Mouse (Mus musculus): ENCODE measurements at regions not wholly inside any gene's neighbourhood (a gene's known extent, or its start where the extent isn't known, plus 50 kb on each side); places are given as distances from the start of the nearest gene placed in this dataset.
A peak's percentile ranks its signal among the peaks of the same experiment; 100 is the strongest.

DNA sequence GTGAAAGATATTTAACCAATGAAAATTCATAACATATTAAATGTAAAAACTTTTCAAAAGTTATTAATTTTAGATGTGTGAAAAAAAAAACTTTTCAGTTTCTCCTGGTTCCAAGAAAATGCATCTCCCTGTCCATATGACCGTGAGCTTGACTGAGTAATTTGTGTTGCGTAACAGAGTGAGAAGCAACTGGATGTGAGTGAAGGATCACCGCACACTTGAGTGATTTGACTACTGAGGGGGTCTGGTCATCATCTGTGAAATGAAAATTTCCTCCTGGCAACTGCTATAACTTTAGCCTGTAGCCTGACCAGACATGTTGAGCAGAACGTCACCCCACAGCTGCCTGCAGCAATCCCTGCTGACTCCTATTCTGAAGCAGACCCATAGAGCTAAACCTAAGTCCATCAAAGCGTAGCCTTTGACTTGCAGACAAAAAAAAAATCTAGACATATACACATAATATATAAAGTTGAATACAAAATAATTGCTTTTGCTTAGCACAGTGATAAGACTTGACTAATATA is 461.2 kb downstream of the Brinp3 start:
- Histone ChIP-seq H3K4me3 (no peak overlapping the region), H3K9ac (no peak overlapping the region), H3K4me2 (no peak overlapping the region), H3K36me3 (ENCODE audit: poor library complexity, severe bottlenecking) (no peaks in the 10 kb centered on the region), H3K9me3 (replicated peaks) (no peaks in the 10 kb centered on the region), H3K27ac (no peak overlapping the region), H3K27me3 (no peaks in the 10 kb centered on the region), H3K4me1 (no peaks in the 10 kb centered on the region)
- 88% methylated on average over 5 of the region's 5 CpGs for WGBS
- ATAC-seq: no peak

GRCm38 (mm10) chr1:146956347-146956746 is 461.8 kb downstream of the Brinp3 start:
- Histone ChIP-seq H3K4me3 (no peak overlapping the region), H3K27me3 (no peaks in the 10 kb centered on the region), H3K4me1 (no peaks in the 10 kb centered on the region), H3K9ac (no peak overlapping the region), H3K9me3 (replicated peaks) (no peaks in the 10 kb centered on the region), H3K4me2 (no peak overlapping the region), H3K27ac (no peak overlapping the region), H3K36me3 (ENCODE audit: poor library complexity, severe bottlenecking) (no peaks in the 10 kb centered on the region)
- no peak for ATAC-seq

GRCm38 (mm10) chr1:146960448-146960847 is 465.9 kb downstream of the Brinp3 start:
- Histone ChIP-seq H3K27me3 (no peaks in the 10 kb centered on the region), H3K9me3 (replicated peaks) (no peaks in the 10 kb centered on the region), H3K27ac (no peak overlapping the region), H3K9ac (no peak overlapping the region), H3K4me2 (no peak overlapping the region), H3K4me3 (no peak overlapping the region), H3K36me3 (ENCODE audit: poor library complexity, severe bottlenecking) (no peaks in the 10 kb centered on the region), H3K4me1 (no peaks in the 10 kb centered on the region)
- WGBS: 83% methylated on average over 3 of the region's 3 CpGs
- no peak for ATAC-seq

DNA sequence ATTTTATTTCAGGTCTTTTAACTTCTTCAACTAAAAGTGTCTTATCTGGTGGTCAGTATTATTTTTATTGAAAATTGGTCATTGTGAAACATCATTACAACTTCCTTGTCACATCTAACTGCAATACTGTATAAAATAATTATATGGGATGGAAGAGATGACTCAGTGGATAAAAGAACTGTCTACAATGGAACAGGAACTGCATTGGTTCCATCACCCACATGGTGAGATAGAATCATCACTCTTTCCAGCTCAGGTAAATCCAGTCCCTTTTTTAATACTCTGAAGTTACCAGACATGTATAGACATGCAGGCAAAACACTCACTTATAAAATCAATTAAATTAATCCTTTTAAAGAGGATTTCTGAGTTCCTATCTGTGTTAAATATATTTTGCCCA is 473.0 kb downstream of the Brinp3 start:
- H3K9ac ChIP-seq: no peak overlapping the region

GRCm38 (mm10) chr1:146967993-146968392 is 473.4 kb downstream of the Brinp3 start:
- no peaks in the 10 kb centered on the region for H3K9me3 ChIP-seq (replicated peaks)
- no peaks in the 10 kb centered on the region for H3K4me1 ChIP-seq
- H3K9ac ChIP-seq: no peak overlapping the region
- no peak for ATAC-seq
- WGBS: 87% methylated on average over 2 of the region's 2 CpGs
- no peak overlapping the region for H3K27ac ChIP-seq
- H3K4me2 ChIP-seq: no peak overlapping the region
- H3K27me3 ChIP-seq: no peaks in the 10 kb centered on the region
- no peak overlapping the region for H3K4me3 ChIP-seq
- H3K36me3 ChIP-seq (ENCODE audit: poor library complexity, severe bottlenecking): no peaks in the 10 kb centered on the region

More for the DNA sequence above, 473.0 kb downstream of the Brinp3 start:
- Histone ChIP-seq H3K27ac (no peak overlapping the region), H3K4me2 (no peak overlapping the region), H3K27me3 (no peaks in the 10 kb centered on the region), H3K4me1 (no peaks in the 10 kb centered on the region), H3K9me3 (replicated peaks) (no peaks in the 10 kb centered on the region), H3K36me3 (ENCODE audit: poor library complexity, severe bottlenecking) (no peaks in the 10 kb centered on the region), H3K4me3 (no peak overlapping the region)
- ATAC-seq: no peak

- 82% methylated on average over 5 of the region's 5 CpGs for WGBS
- H3K36me3 ChIP-seq (ENCODE audit: poor library complexity, severe bottlenecking): no peaks in the 10 kb centered on the region
- H3K9me3 ChIP-seq (replicated peaks): no peaks in the 10 kb centered on the region
- peak; percentile 41; the same call in 1 of the 2 replicates for ATAC-seq
- H3K27ac ChIP-seq: no peak overlapping the region
- H3K4me1 ChIP-seq: no peaks in the 10 kb centered on the region
- no peaks in the 10 kb centered on the region for H3K27me3 ChIP-seq
- H3K4me3 ChIP-seq: no peak overlapping the region
- H3K4me2 ChIP-seq: no peak overlapping the region
- no peak overlapping the region for H3K9ac ChIP-seq
Measured at GRCm38 (mm10) chr1:146983433-146984186, 489.1 kb downstream of the Brinp3 start.

GRCm38 (mm10) chr1:147000018-147000417 is 505.5 kb downstream of the Brinp3 start:
- Histone ChIP-seq H3K9me3 (replicated peaks) (no peaks in the 10 kb centered on the region), H3K9ac (no peak overlapping the region), H3K36me3 (ENCODE audit: poor library complexity, severe bottlenecking) (no peaks in the 10 kb centered on the region), H3K27me3 (no peaks in the 10 kb centered on the region), H3K4me1 (no peaks in the 10 kb centered on the region), H3K27ac (no peak overlapping the region), H3K4me2 (no peak overlapping the region), H3K4me3 (no peak overlapping the region)
- no peak for ATAC-seq
- WGBS: 56% methylated on average over 2 of the region's 2 CpGs

DNA sequence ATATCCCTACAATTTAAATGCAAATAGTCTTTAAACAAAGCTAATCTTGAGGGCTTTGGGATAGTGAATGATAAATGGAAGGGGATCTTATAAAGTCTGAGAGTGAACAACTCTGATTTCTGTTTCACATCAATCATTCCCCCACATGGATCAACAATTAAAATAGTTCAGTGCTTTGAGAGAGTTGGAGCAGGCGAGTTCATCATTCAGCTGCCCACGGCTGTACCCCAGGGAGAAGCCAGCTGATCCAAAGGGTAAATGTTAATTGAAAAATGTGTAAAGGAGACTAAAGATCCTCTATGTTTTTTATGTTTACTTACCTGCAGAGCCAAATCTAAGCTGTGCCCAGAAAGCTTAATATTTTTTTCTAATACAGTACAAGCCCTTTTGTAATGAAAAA is 553.2 kb downstream of the Brinp3 start:
- ATAC-seq: no peak
- Histone ChIP-seq H3K4me1 (no peaks in the 10 kb centered on the region), H3K36me3 (ENCODE audit: poor library complexity, severe bottlenecking) (no peaks in the 10 kb centered on the region), H3K27me3 (no peaks in the 10 kb centered on the region), H3K9me3 (replicated peaks) (no peaks in the 10 kb centered on the region), H3K4me2 (no peak overlapping the region), H3K4me3 (no peak overlapping the region), H3K27ac (no peak overlapping the region), H3K9ac (no peak overlapping the region)
- 33% methylated on average over 2 of the region's 2 CpGs for WGBS

DNA sequence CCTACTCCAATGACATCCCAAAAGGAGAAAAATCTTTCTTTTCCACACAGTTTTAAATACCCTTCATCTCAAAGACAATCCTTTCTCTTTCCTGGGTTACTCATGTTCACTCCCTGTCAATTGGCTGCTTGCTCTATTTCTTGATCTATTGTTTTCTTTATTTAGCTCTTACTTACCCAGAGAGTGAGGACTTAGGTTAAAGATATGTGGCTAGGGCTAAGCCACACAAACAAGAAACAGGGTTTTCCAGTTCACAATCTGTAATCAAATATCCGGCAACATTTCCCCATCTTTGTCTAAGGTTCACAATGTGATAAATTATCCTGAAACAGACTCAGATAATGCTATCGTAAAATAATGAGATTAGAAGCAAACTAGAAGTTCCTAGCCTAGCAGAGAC is 563.9 kb downstream of the Brinp3 start:
- no peak for ATAC-seq
- H3K27me3 ChIP-seq: no peaks in the 10 kb centered on the region
- no peaks in the 10 kb centered on the region for H3K4me1 ChIP-seq
- no peak overlapping the region for H3K9ac ChIP-seq
- no peaks in the 10 kb centered on the region for H3K9me3 ChIP-seq (replicated peaks)
- 60% methylated on average over 2 of the region's 2 CpGs for WGBS
- no peak overlapping the region for H3K4me3 ChIP-seq
- no peak overlapping the region for H3K27ac ChIP-seq
- H3K4me2 ChIP-seq: no peak overlapping the region
- no peaks in the 10 kb centered on the region for H3K36me3 ChIP-seq (ENCODE audit: poor library complexity, severe bottlenecking)

- Histone ChIP-seq H3K4me2 (no peak overlapping the region), H3K27ac (no peak overlapping the region), H3K27me3 (no peaks in the 10 kb centered on the region), H3K9me3 (replicated peaks) (no peaks in the 10 kb centered on the region), H3K9ac (no peak overlapping the region), H3K4me3 (no peak overlapping the region), H3K36me3 (ENCODE audit: poor library complexity, severe bottlenecking) (no peaks in the 10 kb centered on the region), H3K4me1 (no peaks in the 10 kb centered on the region)
- ATAC-seq: 0 out of 2 replicates have a peak, but pooled peaks have one; percentile 16
- 88% methylated on average over 11 of the region's 11 CpGs for WGBS
Measured at GRCm38 (mm10) chr1:147074166-147074565, 579.6 kb downstream of the Brinp3 start.

DNA sequence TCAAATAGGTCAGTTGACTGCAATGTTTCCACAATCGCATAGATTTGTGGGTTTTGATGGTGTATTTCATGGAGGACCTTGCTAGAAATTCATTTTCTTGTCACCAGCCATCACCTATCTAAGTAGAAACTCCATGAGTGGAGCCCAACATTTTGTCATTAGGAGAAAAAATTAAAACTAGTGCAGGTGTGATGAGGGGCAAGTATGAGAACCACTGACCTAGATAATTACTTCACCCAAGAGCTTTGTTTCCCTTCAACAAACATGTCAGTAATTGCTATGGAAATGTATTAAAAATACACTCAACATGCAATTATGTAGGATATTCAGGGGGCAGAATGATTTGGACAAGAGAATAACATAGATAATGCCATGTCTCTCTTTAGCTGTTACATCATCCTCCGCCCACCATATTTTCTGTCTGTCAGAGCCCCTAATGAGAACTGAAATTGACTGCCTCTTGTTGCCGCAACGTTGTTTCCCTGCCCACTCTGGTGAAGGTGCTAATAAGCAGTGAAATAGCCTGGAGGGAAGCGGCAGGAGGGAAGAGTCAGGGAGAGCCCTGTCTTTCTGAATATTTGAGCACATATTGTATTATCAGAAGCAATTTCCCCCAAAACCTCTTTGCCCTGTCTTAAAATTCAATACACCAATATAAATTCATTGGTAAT is 589.7 kb downstream of the Brinp3 start:
- no peak overlapping the region for H3K27ac ChIP-seq
- ATAC-seq: peak; percentile 70; the same call in 1 of the 2 replicates
- H3K9me3 ChIP-seq (replicated peaks): no peaks in the 10 kb centered on the region
- no peak overlapping the region for H3K4me3 ChIP-seq
- H3K36me3 ChIP-seq (ENCODE audit: poor library complexity, severe bottlenecking): no peaks in the 10 kb centered on the region
- no peaks in the 10 kb centered on the region for H3K27me3 ChIP-seq
- H3K4me2 ChIP-seq: no peak overlapping the region
- WGBS: 43% methylated on average over 5 of the region's 5 CpGs
- H3K9ac ChIP-seq: no peak overlapping the region
- peaks cover 4% of the 10 kb centered on the region; the same call in 1 of the 2 replicates for H3K4me1 ChIP-seq

DNA sequence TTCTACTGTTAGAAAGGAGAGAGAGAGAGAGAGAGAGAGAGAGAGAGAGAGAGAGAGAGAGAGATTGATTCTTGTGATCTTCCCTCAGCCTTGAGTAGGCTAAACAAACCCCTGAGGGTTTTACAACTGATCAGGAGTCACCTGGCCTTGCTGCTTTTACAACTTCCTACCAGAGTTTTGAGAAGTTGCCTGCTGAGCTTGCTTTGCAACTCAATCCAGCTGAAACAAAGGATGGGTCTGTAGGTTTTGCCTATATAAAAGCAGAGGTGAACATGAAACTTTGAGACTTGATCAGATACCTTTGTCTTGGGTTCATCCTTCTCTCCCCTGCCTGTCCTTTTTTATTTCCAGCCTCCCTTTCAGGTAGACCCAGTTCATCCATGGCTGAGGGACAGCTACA is 631.0 kb downstream of the Brinp3 start:
- no peak overlapping the region for H3K27ac ChIP-seq

More for the DNA sequence above, 631.0 kb downstream of the Brinp3 start:
- Histone ChIP-seq H3K4me1 (no peaks in the 10 kb centered on the region), H3K27me3 (no peaks in the 10 kb centered on the region), H3K36me3 (ENCODE audit: poor library complexity, severe bottlenecking) (no peaks in the 10 kb centered on the region), H3K9me3 (replicated peaks) (no peaks in the 10 kb centered on the region), H3K9ac (no peak overlapping the region), H3K4me2 (no peak overlapping the region), H3K4me3 (no peak overlapping the region)
- ATAC-seq: no peak
